Mouse (Mus musculus) intestine, embryonic 16.5 days (tissue): ENCODE measurements around the gene Rnf144a. TPM values are rescaled to one million over a fixed set of nuclear protein-coding genes. Genes with fewer than 3 reads are reported as not detected.

Experiments used
- ATAC-seq: fragments of 200-750 bp; cut with Nextera tagmentation; 2 replicates; pipeline ENCODE4 v1.8.0; 2017; ENCODE audit warnings: moderate TSS enrichment, moderate library complexity
- H3K27ac ChIP-seq: fragments of 300-500 bp; sonication (generic); 2 replicates; pipeline ENCODE4 v1.5.1; 2014; ENCODE audit warnings: mild to moderate bottlenecking, low read length
- H3K27me3 ChIP-seq: fragments of 300-500 bp; sonication (generic); replicated peaks from 2 replicates; pipeline ENCODE4 v1.6.1; 2014; ENCODE audit warnings: low read length, control low read depth, mixed read lengths; ENCODE audit not compliant: control insufficient read depth, insufficient read depth
- H3K36me3 ChIP-seq: fragments of 300-500 bp; sonication (generic); 2 replicates; pipeline ENCODE4 v1.6.1; 2014; ENCODE audit warnings: low read length, control low read depth; ENCODE audit not compliant: control insufficient read depth, insufficient read depth
- H3K4me1 ChIP-seq: fragments of 300-500 bp; sonication (generic); 2 replicates; pipeline ENCODE4 v1.6.1; 2014; ENCODE audit warnings: low read length, control low read depth, mixed read lengths; ENCODE audit not compliant: control insufficient read depth, insufficient read depth
- H3K4me2 ChIP-seq: fragments of 300-500 bp; sonication (generic); 2 replicates; pipeline ENCODE4 v1.6.1; 2014; ENCODE audit warnings: low read depth, low read length, control low read depth
- H3K4me3 ChIP-seq: fragments of 300-500 bp; sonication (generic); 2 replicates; pipeline ENCODE4 v1.5.1; 2014; ENCODE audit warnings: mild to moderate bottlenecking, low read length
- H3K9ac ChIP-seq: fragments of 300-500 bp; sonication (generic); 2 replicates; pipeline ENCODE4 v1.6.1; 2014; ENCODE audit warnings: low read depth, low read length
- H3K9me3 ChIP-seq: fragments of 300-500 bp; sonication (generic); 2 replicates; pipeline ENCODE4 v1.6.1; 2016; ENCODE audit warnings: low read length, control low read depth; ENCODE audit not compliant: control insufficient read depth
- WGBS: fragments of 180-500 bp; shearing (Covaris S2); extraction: QIAGEN DNeasy Blood & Tissue Kit; methylation state at CpG from one replicate; pipeline ENCODE4 v1.1.7; 2014; 5-methylcytosine and 5-hydroxymethylcytosine counted together
- polyA plus RNA-seq: library from polyadenylated mRNA; unstranded; fragments of >200 nt; fragmentation: Nextera tagmentation; extraction: Ambion mirVana; gene quantifications from 2 replicates; pipeline ENCODE4 v1.2.1, GENCODE M21; 2015

The Rnf144a gene
- polyA plus RNA-seq, 1 experiment from 2014 or later, result 13.7 TPM

DNA sequence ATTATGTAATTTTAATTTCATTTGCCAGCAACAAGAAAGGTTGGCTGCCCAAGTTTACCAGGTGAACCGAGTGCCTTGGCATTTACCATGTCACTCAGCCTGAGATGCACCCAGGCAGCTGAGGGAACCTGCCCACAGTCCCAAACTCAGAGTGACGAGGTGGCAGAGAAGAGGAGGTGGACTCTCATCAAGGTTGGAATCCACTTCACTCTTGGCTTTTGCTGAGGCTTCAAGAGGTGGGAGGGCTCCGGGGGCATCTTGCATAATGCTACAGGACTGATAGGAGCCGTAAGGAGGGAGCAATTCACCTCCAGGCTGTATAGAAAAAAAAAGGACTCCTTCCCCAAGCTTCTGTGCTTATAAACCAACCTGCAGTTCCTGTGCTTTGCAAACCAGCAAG, 48.7 kb downstream of the Rnf144a start:
- Histone ChIP-seq H3K4me1 (peaks cover 5% of the 10 kb centered on the region; the same call in 1 of the 2 replicates), H3K36me3 (no peaks in the 10 kb centered on the region), H3K4me2 (no peak overlapping the region), H3K27ac (no peak overlapping the region), H3K9ac (no peak overlapping the region), H3K4me3 (no peak overlapping the region), H3K27me3 (no peaks in the 10 kb centered on the region), H3K9me3 (no peaks in the 10 kb centered on the region)
- no peak for ATAC-seq
- WGBS, result 83% methylated on average over 4 of the region's 4 CpGs

- no peaks in the 10 kb centered on the region for H3K27me3 ChIP-seq
- 91% methylated on average over 3 of the region's 3 CpGs for WGBS
- no peaks in the 10 kb centered on the region for H3K36me3 ChIP-seq
- H3K4me2 ChIP-seq, result no peak overlapping the region
- H3K4me1 ChIP-seq, result peaks cover 5% of the 10 kb centered on the region; the same call in 1 of the 2 replicates
- no peak overlapping the region for H3K4me3 ChIP-seq
- H3K9me3 ChIP-seq, result no peaks in the 10 kb centered on the region
- ATAC-seq, result no peak
- no peak overlapping the region for H3K9ac ChIP-seq
- H3K27ac ChIP-seq, result no peak overlapping the region
These were observed 49.3 kb downstream of the Rnf144a start for GRCm38 (mm10) chr12:26365531-26366315.

DNA sequence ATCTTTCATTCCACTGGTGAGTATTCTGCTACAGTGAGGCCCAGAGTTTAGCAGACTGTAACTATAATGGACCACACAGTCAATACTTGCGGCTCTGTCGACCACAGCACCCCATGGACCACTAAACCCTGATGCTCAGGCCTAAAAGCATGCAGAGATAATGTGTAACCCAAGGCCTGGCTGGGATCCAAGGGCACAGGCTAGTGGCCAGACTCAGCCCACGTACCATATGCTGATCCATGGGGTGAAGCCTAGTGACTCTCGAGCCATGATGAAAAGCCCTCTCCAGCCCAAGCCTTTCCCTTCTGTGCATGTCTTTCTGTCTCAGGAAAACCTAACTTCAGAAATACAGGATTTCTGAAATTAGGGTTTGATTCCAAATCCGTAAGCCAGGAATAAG, 50.2 kb downstream of the Rnf144a start:
- H3K4me3 ChIP-seq, result no peak overlapping the region
- ATAC-seq, result no peak
- no peak overlapping the region for H3K4me2 ChIP-seq
- peaks cover 5% of the 10 kb centered on the region; the same call in 1 of the 2 replicates for H3K4me1 ChIP-seq
- H3K27ac ChIP-seq, result no peak overlapping the region
- no peak overlapping the region for H3K9ac ChIP-seq
- no peaks in the 10 kb centered on the region for H3K9me3 ChIP-seq
- H3K27me3 ChIP-seq, result no peaks in the 10 kb centered on the region
- WGBS, result 86% methylated on average over 5 of the region's 5 CpGs
- no peaks in the 10 kb centered on the region for H3K36me3 ChIP-seq

GRCm38 (mm10) chr12:26360946-26361523, 54.0 kb downstream of the Rnf144a start:
- WGBS, result 75% methylated on average over 10 of the region's 10 CpGs
- no peak for ATAC-seq
- Histone ChIP-seq H3K36me3 (0 out of 2 replicates have a peak, but pooled peaks cover 2% of the 10 kb centered on the region), H3K27me3 (no peaks in the 10 kb centered on the region), H3K9me3 (no peaks in the 10 kb centered on the region), H3K27ac (no peak overlapping the region), H3K4me1 (peaks cover 1% of the 10 kb centered on the region; the same call in 1 of the 2 replicates), H3K4me3 (no peak overlapping the region), H3K9ac (no peak overlapping the region), H3K4me2 (no peak overlapping the region)

DNA sequence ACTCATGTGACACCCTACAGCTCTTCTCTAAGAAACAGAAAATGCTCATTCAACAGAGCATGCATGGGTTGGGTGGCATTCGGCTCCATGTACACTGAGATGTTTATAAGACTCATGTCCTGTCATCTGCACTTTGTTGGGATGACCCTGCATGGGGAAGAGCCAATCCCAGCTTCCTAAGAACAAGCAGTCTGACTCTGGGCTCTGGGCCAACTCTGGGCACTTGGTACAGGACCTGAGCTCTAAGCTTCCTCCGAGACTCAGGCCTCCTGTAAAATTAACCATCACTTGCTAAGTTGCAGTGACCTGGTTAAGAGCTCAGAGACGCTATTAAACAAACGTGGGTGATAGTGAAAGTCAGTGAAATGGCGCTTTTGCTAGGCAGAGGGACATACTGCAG, 55.2 kb downstream of the Rnf144a start:
- Histone ChIP-seq H3K9me3 (no peaks in the 10 kb centered on the region), H3K27ac (no peak overlapping the region), H3K36me3 (0 out of 2 replicates have a peak, but pooled peaks cover 2% of the 10 kb centered on the region), H3K4me1 (no peaks in the 10 kb centered on the region; the same call in 1 of the 2 replicates), H3K4me2 (no peak overlapping the region), H3K4me3 (no peak overlapping the region), H3K27me3 (no peaks in the 10 kb centered on the region), H3K9ac (no peak overlapping the region)
- no peak for ATAC-seq
- 76% methylated on average over 5 of the region's 5 CpGs for WGBS

DNA sequence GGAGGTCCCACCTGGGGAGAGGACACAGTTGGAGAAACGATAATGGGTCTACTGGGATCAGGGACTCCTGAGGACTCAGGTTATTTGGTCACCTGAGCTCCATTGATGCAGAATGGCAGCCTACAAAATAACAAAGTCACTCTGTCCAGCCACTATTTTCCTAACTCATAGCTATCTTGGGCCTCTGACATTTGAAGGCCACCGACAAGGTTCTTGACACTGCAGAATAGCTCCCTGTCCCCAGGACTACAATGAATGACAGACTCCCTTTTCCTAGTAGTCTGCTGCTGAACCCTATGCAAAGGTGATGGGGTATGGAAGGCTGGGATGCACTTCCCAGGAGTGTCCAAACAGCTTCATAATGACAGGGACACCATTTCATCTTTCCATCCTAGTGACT, 55.8 kb downstream of the Rnf144a start:
- no peak overlapping the region for H3K27ac ChIP-seq
- H3K27me3 ChIP-seq, result no peaks in the 10 kb centered on the region
- no peaks in the 10 kb centered on the region for H3K9me3 ChIP-seq
- H3K4me1 ChIP-seq, result no peaks in the 10 kb centered on the region; the same call in 1 of the 2 replicates
- no peak overlapping the region for H3K9ac ChIP-seq
- no peak for ATAC-seq
- H3K36me3 ChIP-seq, result 0 out of 2 replicates have a peak, but pooled peaks cover 2% of the 10 kb centered on the region
- no peak overlapping the region for H3K4me3 ChIP-seq
- no peak overlapping the region for H3K4me2 ChIP-seq
- 93% methylated on average over 2 of the region's 2 CpGs for WGBS

DNA sequence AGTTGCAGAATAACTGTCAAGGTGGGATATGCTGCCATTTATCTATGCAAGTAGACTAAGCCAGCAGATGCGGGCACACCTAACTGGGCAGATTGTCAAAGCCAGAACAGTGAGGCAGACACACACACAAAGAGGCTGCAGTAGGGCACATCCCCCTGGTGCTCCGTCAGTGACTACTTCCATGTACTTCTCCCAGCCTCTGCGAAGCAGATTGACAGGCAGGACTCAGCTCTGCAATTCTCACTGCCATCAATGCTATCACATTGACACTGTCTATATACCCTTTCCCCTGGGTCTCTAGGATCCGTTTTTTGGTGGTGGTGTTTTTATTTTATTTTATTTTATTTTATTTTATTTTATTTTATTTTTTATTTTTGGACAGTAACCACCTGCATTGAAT, 57.8 kb downstream of the Rnf144a start:
- Histone ChIP-seq H3K27me3 (no peaks in the 10 kb centered on the region), H3K9me3 (no peaks in the 10 kb centered on the region), H3K4me2 (no peak overlapping the region), H3K9ac (no peak overlapping the region), H3K4me3 (no peak overlapping the region), H3K36me3 (0 out of 2 replicates have a peak, but pooled peaks cover 2% of the 10 kb centered on the region), H3K27ac (no peak overlapping the region), H3K4me1 (no peaks in the 10 kb centered on the region; the same call in 1 of the 2 replicates)
- WGBS, result 90% methylated on average over 4 of the region's 4 CpGs
- no peak for ATAC-seq

GRCm38 (mm10) chr12:26356191-26356590, 58.9 kb downstream of the Rnf144a start:
- Histone ChIP-seq H3K9ac (no peak overlapping the region), H3K36me3 (0 out of 2 replicates have a peak, but pooled peaks cover 2% of the 10 kb centered on the region), H3K4me2 (no peak overlapping the region), H3K9me3 (no peaks in the 10 kb centered on the region), H3K4me3 (no peak overlapping the region), H3K27me3 (no peaks in the 10 kb centered on the region), H3K27ac (no peak overlapping the region), H3K4me1 (no peaks in the 10 kb centered on the region; the same call in 1 of the 2 replicates)
- 59% methylated on average over 7 of the region's 7 CpGs for WGBS
- ATAC-seq, result no peak

GRCm38 (mm10) chr12:26351321-26351720, 63.7 kb downstream of the Rnf144a start:
- Histone ChIP-seq H3K9me3 (no peaks in the 10 kb centered on the region), H3K36me3 (no peaks in the 10 kb centered on the region), H3K9ac (no peak overlapping the region), H3K4me3 (no peak overlapping the region), H3K4me1 (no peaks in the 10 kb centered on the region; the same call in 1 of the 2 replicates), H3K27ac (0 out of 2 replicates have a peak overlapping the region, but pooled peaks have one; percentile 0), H3K27me3 (no peaks in the 10 kb centered on the region), H3K4me2 (no peak overlapping the region)
- no peak for ATAC-seq
- 75% methylated on average over 3 of the region's 3 CpGs for WGBS
